Mouse (Mus musculus): ENCODE results near the gene Znrf1.
A peak's percentile ranks its signal among the peaks of the same experiment; 100 is the strongest.

Gene Znrf1

GRCm38 (mm10) chr8:111596485-111596821 is 60.6 kb downstream of the Znrf1 start:
- no peak for DNase-seq (ENCODE audit: low read depth, low spot score)

GRCm38 (mm10) chr8:111597310-111597709 is 61.4 kb downstream of the Znrf1 start:
- DNase-seq (ENCODE audit: low read depth, low spot score) = no peak

- no peak for DNase-seq (ENCODE audit: low read depth, low spot score)
Observed at GRCm38 (mm10) chr8:111599707-111600444, 64.0 kb downstream of the Znrf1 start.

- DNase-seq (ENCODE audit: low read depth, low spot score) = peak; percentile 31
Observed at GRCm38 (mm10) chr8:111602050-111602449, 66.2 kb downstream of the Znrf1 start.

- DNase-seq (ENCODE audit: low read depth, low spot score) = no peak
Observed at GRCm38 (mm10) chr8:111604986-111605385, 69.1 kb downstream of the Znrf1 start.

GRCm38 (mm10) chr8:111606961-111607360 is 71.1 kb downstream of the Znrf1 start:
- DNase-seq (ENCODE audit: low read depth, low spot score) = no peak

- no peak for DNase-seq (ENCODE audit: low read depth, low spot score)
Observed at GRCm38 (mm10) chr8:111607414-111607813, 71.5 kb downstream of the Znrf1 start.

- no peak for DNase-seq (ENCODE audit: low read depth, low spot score)
Observed at GRCm38 (mm10) chr8:111613181-111613580, 77.3 kb downstream of the Znrf1 start.

- no peak for DNase-seq (ENCODE audit: low read depth, low spot score)
Observed at GRCm38 (mm10) chr8:111614786-111615701, 79.1 kb downstream of the Znrf1 start.

- DNase-seq (ENCODE audit: low read depth, low spot score) = no peak
Observed at GRCm38 (mm10) chr8:111617812-111618211, 81.9 kb downstream of the Znrf1 start.

GRCm38 (mm10) chr8:111618273-111618672 is 82.4 kb downstream of the Znrf1 start:
- no peak for DNase-seq (ENCODE audit: low read depth, low spot score)

- no peak for DNase-seq (ENCODE audit: low read depth, low spot score)
Observed at GRCm38 (mm10) chr8:111619936-111620335, 84.0 kb downstream of the Znrf1 start.

GRCm38 (mm10) chr8:111622104-111622503 is 86.2 kb downstream of the Znrf1 start:
- no peak for DNase-seq (ENCODE audit: low read depth, low spot score)

- no peak for DNase-seq (ENCODE audit: low read depth, low spot score)
Observed at GRCm38 (mm10) chr8:111622553-111622952, 86.7 kb downstream of the Znrf1 start.

- no peak for DNase-seq (ENCODE audit: low read depth, low spot score)
Observed at GRCm38 (mm10) chr8:111624081-111624852, 88.4 kb downstream of the Znrf1 start.

GRCm38 (mm10) chr8:111624853-111625221 is 88.9 kb downstream of the Znrf1 start:
- DNase-seq (ENCODE audit: low read depth, low spot score) = no peak

GRCm38 (mm10) chr8:111625694-111626527 is 90.0 kb downstream of the Znrf1 start:
- DNase-seq (ENCODE audit: low read depth, low spot score) = no peak

- no peak for DNase-seq (ENCODE audit: low read depth, low spot score)
Observed at GRCm38 (mm10) chr8:111626528-111626820, 90.6 kb downstream of the Znrf1 start.

- DNase-seq (ENCODE audit: low read depth, low spot score) = no peak
Observed at GRCm38 (mm10) chr8:111626933-111627332, 91.0 kb downstream of the Znrf1 start.

GRCm38 (mm10) chr8:111627923-111628322 is 92.0 kb downstream of the Znrf1 start:
- DNase-seq (ENCODE audit: low read depth, low spot score) = no peak

GRCm38 (mm10) chr8:111628401-111628800 is 92.5 kb downstream of the Znrf1 start:
- DNase-seq (ENCODE audit: low read depth, low spot score) = no peak

All from telencephalon, adult 2 months (tissue).